Mouse (Mus musculus) MEL (cell line): Measurements from ENCODE around the gene Amotl1. TPM values are rescaled to one million over a fixed set of nuclear protein-coding genes. Genes with fewer than 3 reads are reported as not detected.
A peak's percentile ranks its signal among the peaks of the same experiment; 100 is the strongest.

Source experiments
- DNase-seq: peaks from one replicate; pipeline ENCODE4 v3.0.0; 2011; ENCODE audit warnings: low read depth, low spot score
- H3K27ac ChIP-seq: 2 replicates; pipeline ENCODE4 v1.5.1; 2012; ENCODE audit warnings: low read depth, mild to moderate bottlenecking, control low read depth, low read length, moderate library complexity; ENCODE audit not compliant: control insufficient read depth
- H3K27me3 ChIP-seq, 2 experiments: fragments of 150-350 bp in 1 of 2; sonication (generic) in 1 of 2; 2 replicates each; pipeline ENCODE4 v1.6.1; 2012; ENCODE audit warnings: low read length in 2 of 2, mild to moderate bottlenecking in 2 of 2, improper control_type of control experiment in 1 of 2, moderate library complexity in 1 of 2; ENCODE audit not compliant: insufficient read depth in 2 of 2, control insufficient read depth in 1 of 2
- H3K36me3 ChIP-seq, 2 experiments: 2 replicates each; pipeline ENCODE4 v1.6.1; 2012 to 2014; ENCODE audit warnings: low read length in 2 of 2, improper control_type of control experiment in 1 of 2, inconsistent platforms in 1 of 2, mild to moderate bottlenecking in 1 of 2; ENCODE audit not compliant: insufficient read depth in 2 of 2, control insufficient read depth in 1 of 2
- H3K4me1 ChIP-seq, 2 experiments: fragments of 150-350 bp in 1 of 2; sonication (generic) in 1 of 2; 2 replicates each; pipeline ENCODE4 v1.6.1; 2012; ENCODE audit warnings: low read length in 2 of 2, improper control_type of control experiment in 1 of 2, mild to moderate bottlenecking in 1 of 2; ENCODE audit not compliant: insufficient read depth in 2 of 2, control insufficient read depth in 1 of 2
- H3K4me3 ChIP-seq, 2 experiments: fragments of 150-350 bp in 1 of 2; sonication (generic) in 1 of 2; 2 replicates each; pipeline ENCODE4 v1.5.1; 2012; ENCODE audit warnings: low read depth in 2 of 2, low read length in 2 of 2, mild to moderate bottlenecking in 2 of 2, moderate library complexity in 2 of 2, control low read depth in 1 of 2, improper control_type of control experiment in 1 of 2; ENCODE audit not compliant: control insufficient read depth in 1 of 2, insufficient read depth in 1 of 2
- H3K79me2 ChIP-seq: 2 replicates; pipeline ENCODE4 v1.6.1; 2012; ENCODE audit warnings: mild to moderate bottlenecking, low read length, moderate library complexity; ENCODE audit not compliant: control insufficient read depth, poor library complexity, insufficient read depth
- H3K9ac ChIP-seq: 2 replicates; pipeline ENCODE4 v1.6.1; 2012; ENCODE audit warnings: low read depth, mild to moderate bottlenecking, control low read depth, low read length, moderate library complexity; ENCODE audit not compliant: control insufficient read depth, poor library complexity, severe bottlenecking
- H3K9me3 ChIP-seq: fragments of 150-350 bp; sonication (generic); replicated peaks from 2 replicates; pipeline ENCODE4 v1.6.1; 2012; ENCODE audit warnings: mild to moderate bottlenecking, low read length, improper control_type of control experiment, moderate library complexity; ENCODE audit not compliant: insufficient read depth
- EP300 ChIP-seq, 2 experiments: IDR thresholded peaks; 2 replicates each; pipeline ENCODE4 v1.6.1; 2011; ENCODE audit warnings: improper control_type of control experiment in 2 of 2, low read length in 2 of 2, low read depth in 1 of 2, mild to moderate bottlenecking in 1 of 2
- ETS1 ChIP-seq: IDR thresholded peaks from 2 replicates; pipeline ENCODE4 v1.6.1; 2012; ENCODE audit warnings: low read depth, mild to moderate bottlenecking, inconsistent platforms, low read length, improper control_type of control experiment, moderate library complexity
- JUND ChIP-seq: IDR thresholded peaks from 2 replicates; pipeline ENCODE4 v1.6.1; 2011; ENCODE audit warnings: low read depth, mild to moderate bottlenecking, improper control_type of control experiment, low read length
- MAFK ChIP-seq: IDR thresholded peaks from 2 replicates; pipeline ENCODE4 v1.6.1; 2011; ENCODE audit warnings: low read depth, mild to moderate bottlenecking, low read length, improper control_type of control experiment, borderline replicate concordance
- MAX ChIP-seq: IDR thresholded peaks from 2 replicates; pipeline ENCODE4 v1.6.1; 2011; ENCODE audit warnings: low read length, improper control_type of control experiment
- MXI1 ChIP-seq: IDR thresholded peaks from 2 replicates; pipeline ENCODE4 v1.6.1; 2011; ENCODE audit warnings: mild to moderate bottlenecking, low read depth, low read length, improper control_type of control experiment
- MYC ChIP-seq: IDR thresholded peaks from 2 replicates; pipeline ENCODE4 v1.6.1; 2011; ENCODE audit warnings: low read depth, mild to moderate bottlenecking, low read length, improper control_type of control experiment, moderate library complexity
- NRF1 ChIP-seq: IDR thresholded peaks from 2 replicates; pipeline ENCODE4 v1.6.1; 2014; ENCODE audit warnings: low read depth, mild to moderate bottlenecking, inconsistent platforms, low read length, improper control_type of control experiment, moderate library complexity; ENCODE audit not compliant: poor library complexity, insufficient read depth, severe bottlenecking
- POLR2A ChIP-seq, 2 experiments: IDR thresholded peaks; 2 replicates each; pipeline ENCODE4 v1.6.1; 2011 to 2012; ENCODE audit warnings: low read length in 2 of 2, mild to moderate bottlenecking in 2 of 2, control low read depth in 1 of 2, improper control_type of control experiment in 1 of 2, low read depth in 1 of 2, moderate library complexity in 1 of 2; ENCODE audit not compliant: control insufficient read depth in 1 of 2, insufficient read depth in 1 of 2, poor library complexity in 1 of 2
- RAD21 ChIP-seq: IDR thresholded peaks from 2 replicates; pipeline ENCODE4 v1.6.1; 2011; ENCODE audit warnings: mild to moderate bottlenecking, low read depth, low read length, improper control_type of control experiment
- RCOR1 ChIP-seq: IDR thresholded peaks from 2 replicates; pipeline ENCODE4 v1.6.1; 2012; ENCODE audit warnings: low read depth, mild to moderate bottlenecking, inconsistent platforms, low read length, improper control_type of control experiment
- SIN3A ChIP-seq: IDR thresholded peaks from 2 replicates; pipeline ENCODE4 v1.6.1; 2012; ENCODE audit warnings: low read length, improper control_type of control experiment, inconsistent platforms
- TAL1 ChIP-seq: IDR thresholded peaks from 2 replicates; pipeline ENCODE4 v1.6.1; 2012; ENCODE audit warnings: mild to moderate bottlenecking, inconsistent platforms, low read length, moderate library complexity, mixed read lengths
- TBP ChIP-seq: IDR thresholded peaks from 2 replicates; pipeline ENCODE4 v1.8.0; 2011; ENCODE audit warnings: low read depth, low read length, improper control_type of control experiment
- TCF12 ChIP-seq: IDR thresholded peaks from 2 replicates; pipeline ENCODE4 v1.6.1; 2014; ENCODE audit warnings: low read depth, mild to moderate bottlenecking, inconsistent platforms, low read length, improper control_type of control experiment, moderate library complexity
- USF1 ChIP-seq: IDR thresholded peaks from 2 replicates; pipeline ENCODE4 v1.6.1; 2014; ENCODE audit warnings: low read depth, mild to moderate bottlenecking, inconsistent platforms, low read length, improper control_type of control experiment, moderate library complexity
- polyA plus RNA-seq, 2 experiments: library from polyadenylated mRNA; stranded (reverse) in 1 of 2; unstranded in 1 of 2; fragments of >175 nt in 1 of 2; fragments of >200 nt in 1 of 2; gene quantifications; 2 replicates each; pipeline versions ENCODE4 v1.2.1 to v1.2.4; 2012; ENCODE audit warnings: low replicate concordance in 2 of 2, low read depth in 1 of 2; ENCODE audit not compliant: insufficient read length in 2 of 2, insufficient read depth in 1 of 2, missing spikeins in 1 of 2
- total RNA-seq: library from RNA; depleted of rRNA; stranded (reverse); fragments of 300-350 nt; gene quantifications from 2 replicates; pipeline ENCODE4 v1.2.3, GENCODE M21; 2012

Gene Amotl1
- total and polyA plus RNA-seq, 3 experiments, result 7.4 to 9.3 TPM; not detected in 1

DNA sequence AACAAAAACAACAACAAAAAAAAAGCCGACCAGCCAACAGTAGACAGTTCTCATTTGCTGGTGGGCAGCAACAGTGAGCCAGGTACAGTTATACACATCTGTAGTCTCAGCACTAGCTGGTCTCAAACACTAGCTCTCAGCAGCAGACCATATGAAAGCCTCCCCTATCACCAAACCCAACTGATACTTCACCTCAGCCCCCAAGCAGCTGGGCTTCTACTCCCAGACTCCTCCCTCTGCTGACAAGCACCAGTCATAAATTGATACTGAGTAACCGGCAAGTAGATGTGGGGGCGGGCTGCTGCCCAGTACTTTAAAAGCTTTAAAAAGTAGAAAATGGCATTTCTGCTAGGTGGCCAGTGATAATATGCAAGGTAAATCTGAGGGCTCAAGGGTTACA, 22.0 kb downstream of the Amotl1 start:
- Histone ChIP-seq H3K27me3 (peaks cover 2 to 12% of the 10 kb centered on the region in 2 experiments; a peak in 3 of 4 replicates), H3K27ac (no peak overlapping the region), H3K9ac (no peak overlapping the region), H3K9me3 (no peaks in the 10 kb centered on the region), H3K79me2 (no peaks in the 10 kb centered on the region), H3K36me3 (peaks cover 0 to 11% of the 10 kb centered on the region in 2 experiments; a peak in 2 of 4 replicates), H3K4me3 (no peak overlapping the region), H3K4me1 (peaks cover 8 to 17% of the 10 kb centered on the region in 2 experiments; a peak in 3 of 4 replicates)
- TF ChIP-seq USF1 (no peak), RAD21 (no peak), ETS1 (peak; percentile 23; the same call in 1 of the 2 replicates)
- DNase-seq, result peak; percentile 43

DNA sequence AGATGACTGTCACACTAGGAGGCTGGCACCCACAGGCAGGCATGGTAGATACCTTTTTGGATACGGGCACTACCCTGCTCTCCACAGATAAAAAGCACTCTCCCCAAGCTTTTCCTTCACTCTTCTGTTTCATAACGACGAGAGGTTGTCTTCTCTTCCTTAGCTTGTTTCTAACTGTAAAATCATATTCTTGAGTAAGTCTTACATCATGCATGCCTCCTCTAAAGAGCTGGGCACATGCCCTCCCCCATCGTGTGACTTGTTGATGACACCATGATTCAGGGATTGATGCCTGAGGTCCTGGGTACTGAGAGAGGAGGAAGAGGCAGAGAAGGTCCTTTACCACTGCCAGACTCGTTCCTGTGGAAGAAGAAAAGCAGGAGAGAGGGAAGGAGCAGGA, 24.7 kb downstream of the Amotl1 start:
- peaks cover 2 to 12% of the 10 kb centered on the region in 2 experiments; a peak in 3 of 4 replicates for H3K27me3 ChIP-seq

DNA sequence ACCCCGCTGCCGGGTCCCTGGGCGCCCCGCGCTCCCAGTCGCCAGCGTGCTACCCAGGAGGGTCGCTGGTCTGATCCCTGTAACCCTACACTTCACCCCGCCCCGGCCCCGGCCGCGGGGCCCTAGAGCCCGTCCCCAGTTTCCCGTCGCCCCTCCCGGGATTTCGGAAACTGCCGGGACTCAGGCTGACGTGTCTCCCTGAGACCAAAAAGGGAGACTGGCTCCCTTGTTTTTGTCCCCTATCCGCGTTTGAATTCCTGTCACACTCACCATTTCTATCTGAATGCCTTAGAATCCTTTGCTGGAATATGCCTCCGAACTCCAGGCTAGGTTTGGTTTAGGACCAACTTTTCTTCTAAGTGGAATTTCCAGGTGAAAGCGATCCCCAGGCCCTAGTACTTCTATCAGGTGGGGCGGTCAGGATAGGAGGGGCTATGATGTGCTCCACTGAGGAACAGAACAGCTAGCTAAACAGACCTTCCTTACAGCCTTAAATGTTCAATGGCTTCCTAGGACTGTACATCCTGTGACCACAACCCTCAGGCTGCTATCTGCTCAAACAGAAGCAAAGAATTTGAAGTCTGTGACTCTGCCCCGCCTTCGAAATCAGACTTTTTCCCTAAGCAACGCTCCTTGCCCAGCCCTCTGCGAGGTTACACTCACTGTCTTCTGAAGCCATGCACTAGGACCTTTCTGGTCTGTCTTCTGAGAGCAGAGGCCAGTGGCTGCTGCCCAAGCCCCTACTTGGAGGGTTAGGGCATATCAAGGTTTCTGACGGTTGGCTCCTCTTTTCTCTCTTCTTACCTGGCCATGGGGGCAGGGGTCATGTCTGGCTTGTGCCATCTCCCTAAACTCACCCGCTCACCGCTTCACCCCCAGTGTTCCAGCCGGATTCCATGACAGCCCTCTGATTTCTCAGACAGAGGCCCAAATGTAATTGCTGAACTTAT, 29.6 kb downstream of the Amotl1 start:
- Histone ChIP-seq H3K27me3 (peaks cover 0 to 6% of the 10 kb centered on the region in 2 experiments; a peak in 2 of 4 replicates), H3K4me1 (peaks cover 0 to 5% of the 10 kb centered on the region in 2 experiments; a peak in 1 of 4 replicates)
- TF ChIP-seq NRF1 (no peak), TBP (0 out of 2 replicates have a peak, but pooled peaks have one; percentile 35), MXI1 (no peak), EP300 (IDR thresholded peaks at IDR 0.05; ENCODE audit: low read depth in 1 of 2, low read length in 2 of 2) (peak; percentile 41 to 51), MAFK (no peak), TAL1 (peak; percentile 34; the same call in 1 of the 2 replicates), SIN3A (0 out of 2 replicates have a peak, but pooled peaks have one; percentile 31), TCF12 (peak; percentile 50; the same call in 1 of the 2 replicates), RAD21 (no peak), POLR2A (IDR thresholded peaks at IDR 0.05; ENCODE audit: control insufficient read depth in 1 of 2, insufficient read depth in 1 of 2, low read depth in 1 of 2, low read length in 2 of 2, poor library complexity in 1 of 2) (peak in 1 of 2 experiments; percentile 29; a peak in 1 of 4 replicates), MAX (no peak)
- TF ChIP-seq, all 39 proteins: peak for 6
- H3K36me3 ChIP-seq, result no peaks in the 10 kb centered on the region
- peak overlapping the region; percentile 39 to 56 for H3K4me3 ChIP-seq
- H3K9me3 ChIP-seq, result no peaks in the 10 kb centered on the region
- peak; percentile 77 for DNase-seq
- peak overlapping the region; percentile 32 for H3K9ac ChIP-seq
- H3K27ac ChIP-seq, result no peak overlapping the region
- H3K79me2 ChIP-seq, result no peaks in the 10 kb centered on the region

More for the DNA sequence above, 24.7 kb downstream of the Amotl1 start:
- Histone ChIP-seq H3K4me1 (peaks cover 2 to 12% of the 10 kb centered on the region in 2 experiments; a peak in 3 of 4 replicates), H3K4me3 (no peak overlapping the region), H3K79me2 (no peaks in the 10 kb centered on the region), H3K9ac (no peak overlapping the region), H3K36me3 (peaks cover 0 to 7% of the 10 kb centered on the region in 2 experiments; a peak in 2 of 4 replicates), H3K9me3 (no peaks in the 10 kb centered on the region), H3K27ac (no peak overlapping the region)
- no peak for DNase-seq
- TF ChIP-seq ETS1 (peak; percentile 40; the same call in 1 of the 2 replicates), USF1 (no peak; the same call in 1 of the 2 replicates), JUND (no peak), RCOR1 (no peak), TCF12 (peak; percentile 33; the same call in 1 of the 2 replicates), MYC (no peak), EP300 (IDR thresholded peaks at IDR 0.05; ENCODE audit: low read depth in 1 of 2, low read length in 2 of 2) (peak in 1 of 2 experiments; percentile 53; a peak in 1 of 4 replicates)
